Mouse (Mus musculus) CH12F3 (cell line): Measurements from ENCODE around the gene Pamr1.

Source experiments
- in situ Hi-C: fragments of 300-500 bp; cut with MboI; formaldehyde crosslinking; loops from 2 replicates; pipeline ENCODE4 v1.14.3; 2020; ENCODE audit warnings: low sequenced_read_pairs

Gene Pamr1

DNA sequence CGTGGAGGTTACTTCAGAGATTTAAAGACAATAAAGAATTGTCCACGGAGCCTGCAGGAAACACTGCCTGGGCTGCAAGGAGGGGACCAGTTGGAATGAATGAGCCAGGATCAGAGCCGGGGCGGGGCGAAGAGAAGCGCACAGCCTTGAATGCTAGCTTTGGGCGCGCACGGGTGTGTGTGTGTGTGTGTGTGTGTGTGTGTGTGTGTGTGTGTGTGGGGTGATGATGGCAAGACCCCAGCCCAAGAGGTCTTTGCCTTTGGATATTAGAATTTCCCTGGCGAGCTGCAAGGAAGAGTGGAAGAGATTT lies 109.7 kb downstream of the Pamr1 start:
- in situ Hi-C loops = no loop called here

DNA sequence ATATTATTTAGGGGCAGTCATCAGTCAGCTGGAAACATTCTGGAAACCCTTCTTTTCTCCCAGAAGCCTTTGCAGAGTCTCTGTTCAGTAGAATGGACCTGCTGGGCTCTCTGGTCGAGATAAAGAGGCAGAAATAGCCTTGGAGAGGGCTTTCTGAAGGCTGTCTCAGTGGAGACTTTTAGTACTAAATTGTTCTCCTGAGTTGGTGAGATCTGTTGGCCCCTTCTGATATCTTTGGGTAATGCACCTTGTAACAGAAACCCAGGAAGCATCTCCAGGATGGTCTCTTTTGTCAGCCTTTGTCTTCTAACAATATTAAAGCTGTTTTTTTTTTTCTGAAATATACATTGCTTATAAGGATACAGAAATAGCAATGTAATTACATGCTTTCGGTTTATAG lies 111.2 kb downstream of the Pamr1 start:
- in situ Hi-C loops = no loop called here

DNA sequence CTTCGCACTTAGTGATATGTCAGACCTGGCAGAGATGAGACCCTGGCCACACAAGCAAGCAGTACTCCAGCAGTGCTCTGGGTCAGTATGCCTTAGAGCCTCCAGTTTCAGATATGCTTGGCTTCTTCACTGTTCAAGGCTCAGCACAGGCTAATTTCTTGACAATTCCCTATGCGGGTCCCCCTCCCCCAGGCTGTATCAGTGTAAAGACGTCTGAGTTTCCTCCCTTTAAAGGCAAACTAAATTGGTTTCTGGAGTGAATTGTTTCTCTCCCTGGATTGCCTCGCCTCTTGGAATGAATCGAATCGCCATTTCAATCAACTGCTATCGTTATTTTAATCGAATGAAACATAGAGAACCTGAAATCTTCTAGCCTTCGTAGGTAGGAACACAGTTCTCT lies 113.1 kb downstream of the Pamr1 start:
- in situ Hi-C loops = no loop called here

DNA sequence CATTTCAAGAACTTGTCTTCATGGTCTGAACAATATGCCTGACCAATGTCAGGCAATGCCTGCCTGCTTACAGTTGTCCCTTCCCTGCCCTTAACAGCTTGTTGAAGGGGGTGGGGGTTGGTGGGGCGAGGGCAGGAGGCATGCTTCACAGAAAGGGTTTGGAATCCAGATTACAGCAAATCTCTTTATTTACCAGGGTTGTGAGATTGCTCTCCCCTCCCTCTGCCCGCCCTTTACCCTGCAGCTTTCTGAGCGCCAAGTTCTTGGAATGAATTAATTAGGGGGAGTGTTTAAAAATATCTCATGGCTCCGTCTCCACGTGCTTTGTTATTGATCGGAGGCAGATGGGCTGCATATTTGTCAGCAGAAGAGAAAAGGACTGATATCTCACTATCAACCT lies 113.5 kb downstream of the Pamr1 start:
- in situ Hi-C loops = no loop called here

DNA sequence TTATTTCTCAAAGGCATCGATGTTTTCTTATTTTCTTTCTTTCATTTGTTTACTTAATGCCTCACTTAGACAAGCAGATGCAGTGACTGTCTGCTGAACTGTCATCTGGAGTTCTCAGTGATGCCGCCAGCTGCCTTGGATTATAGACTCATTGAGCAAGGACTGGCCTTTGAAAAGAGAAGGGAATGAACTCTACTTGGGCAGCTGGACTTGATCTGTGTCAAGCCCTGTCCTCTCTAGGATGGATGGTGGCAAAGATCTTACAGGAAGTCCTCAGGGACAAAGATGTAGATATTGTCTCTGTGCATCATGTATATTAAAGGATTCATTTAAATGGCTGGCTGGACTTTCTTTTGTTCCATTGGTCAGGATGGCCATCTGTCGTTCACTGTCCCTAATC lies 114.1 kb downstream of the Pamr1 start:
- in situ Hi-C loops = no loop called here

DNA sequence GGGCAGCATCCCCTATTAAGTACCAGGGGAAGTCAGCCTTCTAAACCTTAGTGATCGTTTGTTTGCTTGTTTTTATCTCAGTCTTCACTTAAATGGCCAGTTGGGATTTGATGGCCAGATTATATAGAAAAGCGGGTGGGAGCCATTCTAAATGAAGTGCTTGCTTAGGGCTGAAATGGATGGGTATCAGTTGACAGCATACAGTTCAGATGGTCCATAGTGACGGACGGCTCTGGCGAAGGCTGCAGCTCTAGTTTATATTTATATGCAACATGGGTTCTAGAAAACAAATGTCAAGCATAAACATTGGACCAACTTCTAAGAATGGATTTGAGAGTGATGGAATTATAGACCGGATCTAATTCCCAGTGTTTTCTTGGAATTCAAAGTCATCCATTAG lies 118.2 kb downstream of the Pamr1 start:
- in situ Hi-C loops = no loop called here

DNA sequence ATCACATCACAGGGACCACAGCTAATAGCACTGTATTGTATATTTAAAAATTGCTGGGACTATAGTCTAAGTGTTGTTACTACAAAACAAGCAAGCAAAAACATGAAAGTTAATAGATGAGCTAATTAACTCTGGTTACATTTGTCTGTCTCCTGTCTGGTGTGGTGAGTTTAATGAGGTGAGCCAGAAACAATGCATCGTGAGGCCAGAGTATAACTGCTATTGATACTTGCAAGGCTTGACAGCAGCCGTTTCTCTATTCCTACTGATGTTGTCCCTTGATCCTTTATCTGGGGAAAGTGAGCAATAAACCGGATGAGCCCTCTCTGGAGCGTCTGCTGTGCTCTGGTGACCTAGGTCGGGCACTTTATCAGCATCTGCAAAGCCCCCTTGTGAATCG lies 119.8 kb downstream of the Pamr1 start:
- in situ Hi-C loops = no loop called here

DNA sequence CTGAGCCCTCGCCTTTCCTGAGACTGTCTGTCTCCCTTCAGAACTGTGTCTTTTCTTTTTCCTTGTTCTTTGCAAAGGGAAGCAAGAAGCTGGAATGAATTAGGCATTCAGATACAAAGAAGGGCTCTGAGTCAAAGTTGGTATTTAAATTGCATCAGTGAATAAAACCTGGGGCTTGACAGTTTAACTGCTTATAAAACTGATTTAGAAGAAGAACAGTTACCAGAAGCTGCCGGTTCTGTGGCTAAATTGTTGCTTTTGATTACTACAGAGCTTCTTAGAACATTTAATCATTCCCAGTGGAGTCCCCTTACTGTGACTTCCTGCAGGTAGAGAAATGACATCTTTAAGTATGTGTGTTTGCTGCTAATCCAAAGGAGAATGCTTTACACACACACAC lies 124.8 kb downstream of the Pamr1 start:
- in situ Hi-C loops = no loop called here

DNA sequence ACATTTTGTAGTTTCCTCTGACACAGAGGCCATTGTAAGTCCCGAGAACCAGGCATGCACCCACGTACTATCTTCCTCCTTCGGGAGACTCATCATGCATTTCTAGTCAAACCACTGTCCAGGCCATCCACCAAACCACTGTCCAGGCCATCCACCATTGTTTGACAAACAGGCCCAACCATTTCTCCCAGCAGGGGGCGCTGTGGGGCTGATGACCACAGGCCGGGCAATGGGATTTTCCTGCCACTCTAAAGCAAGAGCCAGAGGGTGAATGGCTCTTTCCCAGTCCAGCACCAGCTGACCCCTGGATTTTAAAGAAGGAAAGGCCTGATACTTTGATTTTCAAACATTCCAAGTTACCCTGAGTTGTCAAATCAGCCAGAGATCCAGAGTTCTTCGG lies 125.5 kb downstream of the Pamr1 start:
- in situ Hi-C loops = no loop called here

DNA sequence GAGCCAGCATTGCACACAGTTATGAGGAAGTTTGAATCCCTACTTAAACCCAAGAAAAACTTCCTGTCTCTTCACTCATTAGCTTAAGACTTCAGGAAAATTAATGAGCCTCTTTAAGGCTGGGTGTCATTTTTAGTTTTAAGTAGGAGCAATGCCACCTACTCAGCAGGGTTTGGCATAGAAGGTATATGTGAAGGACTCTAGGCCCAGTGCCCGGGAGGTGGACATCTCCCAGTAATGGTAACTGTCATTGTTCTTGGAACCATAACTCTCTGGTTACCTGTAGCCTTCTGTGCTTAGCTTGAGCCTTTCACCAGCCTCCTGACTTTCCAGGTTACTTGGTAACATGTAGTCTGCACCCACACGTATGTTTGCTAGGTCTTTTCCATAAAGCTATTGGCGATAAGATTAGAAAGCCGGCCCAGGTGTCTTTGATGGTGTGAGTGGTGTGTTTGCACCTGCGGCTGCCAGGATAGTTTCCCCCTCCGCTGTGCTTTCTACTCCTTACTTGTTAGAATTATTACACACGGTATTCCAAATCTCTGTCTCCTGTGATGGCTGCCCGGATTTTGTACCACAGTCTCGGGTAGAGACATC lies 127.0 kb downstream of the Pamr1 start:
- in situ Hi-C loops = no loop called here

DNA sequence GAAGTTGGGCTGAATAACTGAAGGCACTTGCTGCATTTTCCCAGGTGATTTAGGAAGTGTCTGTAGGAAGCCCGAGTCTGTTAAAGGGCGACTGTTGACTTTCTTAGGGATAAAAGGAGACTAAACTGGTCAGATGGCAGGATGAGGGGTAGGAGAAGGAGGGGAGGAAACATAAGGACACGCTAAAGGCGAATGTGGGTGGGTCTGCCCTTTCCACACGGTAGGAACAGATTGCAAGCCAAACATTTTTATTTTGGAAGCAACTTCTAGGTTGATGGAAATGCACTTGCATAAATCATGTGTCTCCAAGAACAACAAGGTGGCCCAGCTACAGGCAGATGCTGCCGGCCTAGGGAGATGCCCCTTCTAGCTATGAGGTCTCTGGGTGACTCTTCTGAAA lies 127.6 kb downstream of the Pamr1 start:
- in situ Hi-C loops = no loop called here

DNA sequence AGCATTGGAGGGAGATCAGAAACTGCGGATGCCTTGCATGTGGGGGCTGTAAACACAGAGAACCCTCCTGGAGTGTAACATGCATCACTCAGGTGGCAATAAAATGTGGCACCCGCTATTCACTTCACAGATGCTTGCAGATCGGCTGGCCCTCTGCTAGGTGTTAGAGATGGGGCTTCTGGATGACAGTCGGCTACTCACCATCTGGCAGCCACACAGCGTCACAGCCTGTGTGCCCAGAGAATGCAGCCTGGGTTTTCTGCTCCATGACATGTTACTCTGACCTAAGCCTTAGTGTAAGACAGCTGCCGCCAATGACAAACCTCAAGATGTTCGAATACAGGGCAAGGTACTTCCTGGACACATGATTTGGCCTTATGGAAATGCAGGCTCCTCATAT lies 131.5 kb downstream of the Pamr1 start:
- in situ Hi-C loops = loop anchor here (5.0 to 10.0 kb wide), 2 partner anchors 123 to 336 kb away; no protein-coding TSS in a partner anchor

DNA sequence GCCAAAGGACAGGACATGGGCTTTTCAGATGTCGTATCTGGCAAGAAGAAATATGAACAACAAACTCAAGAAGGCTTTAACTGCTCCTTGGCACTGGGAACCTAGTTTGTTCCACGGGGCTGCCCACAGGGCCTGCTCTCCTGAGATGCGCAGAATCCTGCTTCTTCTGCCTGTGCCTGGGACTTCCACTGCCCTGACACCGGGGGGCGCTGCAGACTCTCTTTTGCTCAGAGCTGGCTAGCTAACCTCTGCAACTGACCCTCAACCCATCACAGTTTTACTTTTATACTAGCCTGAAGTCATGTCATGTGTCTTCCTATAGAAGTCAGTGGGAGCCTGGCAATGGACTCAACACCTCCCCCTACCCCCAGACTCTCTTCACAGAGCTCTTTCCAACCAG lies 132.4 kb downstream of the Pamr1 start:
- in situ Hi-C loops = loop anchor here (5.0 to 10.0 kb wide), 2 partner anchors 123 to 335 kb away; no protein-coding TSS in a partner anchor

DNA sequence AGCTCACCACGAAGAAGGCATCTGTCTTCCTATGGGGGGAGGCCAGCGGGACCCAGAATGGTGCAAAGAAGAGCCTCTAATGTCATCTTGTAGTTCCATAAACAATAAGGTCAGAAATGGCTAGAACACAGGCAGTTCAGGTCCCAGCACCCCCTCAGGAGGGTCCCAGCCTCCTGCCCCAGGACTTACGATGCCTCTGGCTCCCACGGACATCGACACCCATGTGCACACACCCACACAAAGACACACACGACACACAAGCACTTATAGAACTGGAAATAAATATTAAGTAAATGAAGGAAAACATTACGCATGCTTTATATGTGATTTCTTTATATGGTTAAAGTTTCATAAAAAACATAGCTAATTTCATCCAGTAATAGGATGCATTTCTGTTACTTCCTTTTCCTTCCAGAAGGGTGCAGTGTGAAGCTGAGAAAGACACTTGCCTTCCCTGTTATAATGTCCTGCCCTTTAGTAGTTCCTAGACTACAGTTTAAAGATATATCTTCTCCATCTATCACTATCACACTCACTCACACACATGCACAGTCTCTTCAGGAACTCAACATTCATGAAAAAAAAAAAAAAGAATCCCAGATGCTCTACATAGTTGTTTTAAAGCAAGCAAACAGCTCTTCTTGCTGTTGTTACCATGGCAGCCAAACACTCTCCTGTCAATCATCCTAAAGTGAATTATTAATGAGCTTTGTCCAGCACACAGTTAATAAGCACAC lies 135.7 kb downstream of the Pamr1 start:
- in situ Hi-C loops = loop anchor here (10.0 kb wide), 1 partner anchor 119 kb away; no protein-coding TSS in a partner anchor

DNA sequence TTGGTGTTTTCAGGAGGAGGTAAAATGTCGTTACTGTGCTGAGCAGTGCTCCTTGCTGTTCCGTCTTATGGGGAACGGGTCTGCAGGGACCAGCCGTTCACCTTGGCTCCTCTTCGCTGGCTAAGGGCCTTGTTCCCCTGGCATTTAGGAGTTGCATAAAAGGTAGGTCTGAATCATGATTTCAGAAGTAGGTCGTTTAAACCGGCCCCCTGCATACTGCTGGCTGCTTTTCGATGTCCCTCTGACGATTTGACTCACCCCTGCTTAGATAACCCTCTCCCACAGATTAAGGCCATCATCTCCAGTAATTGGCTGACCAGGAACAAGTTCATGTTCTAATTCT lies 136.3 kb downstream of the Pamr1 start:
- in situ Hi-C loops = loop anchor here (10.0 kb wide), 1 partner anchor 119 kb away; no protein-coding TSS in a partner anchor
